Mouse (Mus musculus) midbrain, embryonic 15.5 days (tissue): Measurements from ENCODE around the gene Dazap2. TPM values are rescaled to one million over a fixed set of nuclear protein-coding genes. Genes with fewer than 3 reads are reported as not detected.

ENCODE experiments used
- ATAC-seq: fragments of 200-750 bp; cut with Nextera tagmentation; replicated peaks from 2 replicates; pipeline ENCODE4 v1.8.0; 2017; ENCODE audit warnings: moderate TSS enrichment
- H3K27ac ChIP-seq: fragments of 300-500 bp; sonication (generic); 2 replicates; pipeline ENCODE4 v1.5.1; 2015; ENCODE audit warnings: mild to moderate bottlenecking, inconsistent platforms
- H3K27me3 ChIP-seq: fragments of 300-500 bp; sonication (generic); replicated peaks from 2 replicates; pipeline ENCODE4 v1.6.1; 2015; ENCODE audit warnings: inconsistent platforms
- H3K36me3 ChIP-seq: fragments of 300-500 bp; sonication (generic); replicated peaks from 2 replicates; pipeline ENCODE4 v1.6.1; 2015; ENCODE audit warnings: inconsistent platforms
- H3K4me1 ChIP-seq: fragments of 300-500 bp; sonication (generic); 2 replicates; pipeline ENCODE4 v1.6.1; 2015; ENCODE audit warnings: inconsistent platforms
- H3K4me2 ChIP-seq: fragments of 300-500 bp; sonication (generic); 2 replicates; pipeline ENCODE4 v1.6.1; 2015; ENCODE audit warnings: inconsistent platforms, mild to moderate bottlenecking, moderate library complexity
- H3K4me3 ChIP-seq: fragments of 300-500 bp; sonication (generic); 2 replicates; pipeline ENCODE4 v1.5.1; 2015; ENCODE audit warnings: mild to moderate bottlenecking, inconsistent platforms
- H3K9ac ChIP-seq: fragments of 300-500 bp; sonication (generic); 2 replicates; pipeline ENCODE4 v1.6.1; 2015; ENCODE audit warnings: mild to moderate bottlenecking, inconsistent platforms
- H3K9me3 ChIP-seq: fragments of 300-500 bp; sonication (generic); 2 replicates; pipeline ENCODE4 v1.6.1; 2016; ENCODE audit warnings: inconsistent platforms
- WGBS: fragments of 180-500 bp; shearing (Covaris S2); methylation state at CpG from one replicate; pipeline ENCODE4 v1.1.7; 2015; ENCODE audit warnings: mixed read lengths; 5-methylcytosine and 5-hydroxymethylcytosine counted together
- microRNA-seq: library from miRNA; unstranded; fragments of <30 nt; microRNA quantifications from one replicate; pipeline ENCODE4, GENCODE M21; 2016
- polyA plus RNA-seq: library from polyadenylated mRNA; unstranded; fragments of >200 nt; fragmentation: Nextera tagmentation; extraction: Ambion mirVana; gene quantifications from 2 replicates; pipeline ENCODE4 v1.2.1, GENCODE M21; 2015

The Dazap2 gene
- polyA plus RNA-seq, 1 experiment from 2014 or later = 127 TPM

- no peak overlapping the region for H3K27ac ChIP-seq
- H3K4me3 ChIP-seq = no peak overlapping the region
- 74% methylated on average over 8 of the region's 8 CpGs for WGBS
- no peaks in the 10 kb centered on the region for H3K9me3 ChIP-seq
- H3K4me2 ChIP-seq = no peak overlapping the region
- peaks cover 12% of the 10 kb centered on the region for H3K4me1 ChIP-seq
- no peaks in the 10 kb centered on the region for H3K27me3 ChIP-seq
- H3K36me3 ChIP-seq = no peaks in the 10 kb centered on the region
- H3K9ac ChIP-seq = no peak overlapping the region
- no peak for ATAC-seq
These were observed 54.9 kb downstream of the Dazap2 start for GRCm38 (mm10) chr15:100670004-100670403.

Small RNAs within 50 kb of the gene (microRNA-seq; reads per million reads assigned to microRNA genes)
- gene Mir6961 = not detected

Other genes with a start within 250 kb of the Dazap2 start
- 0.09 TPM in 2 replicates for gene Gm5475, start 193.2 kb upstream of the Dazap2 start, polyA plus RNA-seq
- 28.0 and 31.0 TPM in 2 replicates for gene Slc11a2, start 190.3 kb upstream of the Dazap2 start, polyA plus RNA-seq
- gene Letmd1, start 146.3 kb upstream of the Dazap2 start, polyA plus RNA-seq = 57.0 and 59.5 TPM in 2 replicates
- 53.5 and 55.7 TPM in 2 replicates for gene Csrnp2, start 119.9 kb upstream of the Dazap2 start, polyA plus RNA-seq
- gene Tfcp2, start 63.3 kb upstream of the Dazap2 start, polyA plus RNA-seq = 40.2 and 42.8 TPM in 2 replicates
- gene Pou6f1, start 15.4 kb upstream of the Dazap2 start, polyA plus RNA-seq = 43.0 and 43.4 TPM in 2 replicates
- 4.0 and 4.9 TPM in 2 replicates for gene Smagp, start 21.6 kb downstream of the Dazap2 start, polyA plus RNA-seq
- 0.96 and 1.0 TPM in 2 replicates for gene Bin2, start 54.2 kb downstream of the Dazap2 start, polyA plus RNA-seq
- 1.0 and 1.2 TPM in 2 replicates for gene Cela1, start 72.6 kb downstream of the Dazap2 start, polyA plus RNA-seq
- gene Galnt6, start 114.0 kb downstream of the Dazap2 start, polyA plus RNA-seq = 0.11 and 0.22 TPM in 2 replicates
- gene Slc4a8, start 146.4 kb downstream of the Dazap2 start, polyA plus RNA-seq = 28.7 and 33.0 TPM in 2 replicates